Mouse (Mus musculus) right cerebral cortex, adult 2 months (tissue): Measurements from ENCODE around the gene Hipk2.

Source experiments
- DNase-seq, 2 experiments: peaks; one replicate each; pipeline ENCODE4 v3.0.0; 2021 to 2022; ENCODE audit warnings: low spot score in 2 of 2

The Hipk2 gene

DNA sequence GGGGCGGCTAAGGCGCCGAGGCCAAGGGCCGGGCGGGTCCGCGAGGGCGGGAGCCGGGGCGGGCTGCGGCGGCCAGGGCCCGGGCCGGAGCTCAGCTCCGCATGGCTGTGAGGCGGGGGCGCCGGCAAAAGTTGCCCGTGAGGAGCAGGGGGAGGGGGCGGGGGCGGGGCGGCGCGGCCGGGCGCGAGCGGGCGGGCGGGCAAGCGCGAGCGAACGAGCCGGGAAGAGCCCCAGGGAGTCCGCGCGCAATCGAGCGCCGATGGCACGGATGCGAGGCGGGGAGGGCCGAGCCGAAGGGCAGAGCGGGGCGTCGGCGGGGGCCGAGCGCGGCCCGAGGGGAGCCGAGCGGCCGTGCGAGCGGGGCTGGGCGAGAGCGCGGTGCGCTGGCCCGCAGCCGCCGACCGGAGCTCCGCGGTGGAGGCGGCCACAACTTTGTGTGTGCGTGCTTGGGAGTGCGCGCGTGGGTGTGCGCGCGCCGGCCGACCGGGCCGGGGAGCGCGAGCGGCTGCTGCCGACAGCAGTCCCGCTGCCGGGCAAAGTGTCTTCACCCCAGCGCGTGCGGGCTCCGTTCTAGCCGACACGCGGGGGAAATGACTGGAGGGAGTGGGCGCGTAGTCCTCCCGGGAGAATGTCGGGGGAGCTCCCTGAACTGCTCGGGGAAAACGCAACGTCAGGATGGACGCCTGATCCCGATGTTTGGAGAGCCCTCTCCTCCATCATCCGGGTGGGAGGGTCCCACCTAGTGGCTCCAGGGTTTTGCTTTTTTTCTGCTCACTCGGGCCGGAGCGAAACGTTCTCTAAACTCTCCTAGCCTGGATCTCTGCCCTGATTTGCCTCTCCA is at the start of gene Hipk2:
Gene Hipk2 (minus strand): TSS at position 95 of the 841 bp plus-strand sequence.
- peak; percentile 56 to 63 for DNase-seq

DNA sequence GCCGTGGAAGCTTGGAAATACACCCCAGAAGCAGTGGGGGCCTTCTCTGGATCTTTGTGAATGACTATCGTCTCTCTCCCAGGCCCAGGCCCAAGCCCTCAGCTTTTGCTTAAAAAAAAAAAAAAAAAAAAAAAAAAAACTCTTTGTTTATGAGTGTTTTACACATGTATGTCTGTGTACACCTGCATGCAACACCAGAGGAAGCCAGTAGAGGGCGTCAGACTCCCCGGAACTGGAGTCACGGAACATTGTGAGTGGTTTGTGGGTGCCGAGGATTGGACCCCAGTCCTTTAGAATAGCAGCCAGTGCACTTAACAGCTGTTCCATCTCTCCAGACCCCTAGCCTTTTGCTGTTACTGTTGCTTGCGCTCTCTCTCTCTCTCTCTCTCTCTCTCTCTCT is 49.8 kb upstream of the Hipk2 start:
- DNase-seq, result no peak

DNA sequence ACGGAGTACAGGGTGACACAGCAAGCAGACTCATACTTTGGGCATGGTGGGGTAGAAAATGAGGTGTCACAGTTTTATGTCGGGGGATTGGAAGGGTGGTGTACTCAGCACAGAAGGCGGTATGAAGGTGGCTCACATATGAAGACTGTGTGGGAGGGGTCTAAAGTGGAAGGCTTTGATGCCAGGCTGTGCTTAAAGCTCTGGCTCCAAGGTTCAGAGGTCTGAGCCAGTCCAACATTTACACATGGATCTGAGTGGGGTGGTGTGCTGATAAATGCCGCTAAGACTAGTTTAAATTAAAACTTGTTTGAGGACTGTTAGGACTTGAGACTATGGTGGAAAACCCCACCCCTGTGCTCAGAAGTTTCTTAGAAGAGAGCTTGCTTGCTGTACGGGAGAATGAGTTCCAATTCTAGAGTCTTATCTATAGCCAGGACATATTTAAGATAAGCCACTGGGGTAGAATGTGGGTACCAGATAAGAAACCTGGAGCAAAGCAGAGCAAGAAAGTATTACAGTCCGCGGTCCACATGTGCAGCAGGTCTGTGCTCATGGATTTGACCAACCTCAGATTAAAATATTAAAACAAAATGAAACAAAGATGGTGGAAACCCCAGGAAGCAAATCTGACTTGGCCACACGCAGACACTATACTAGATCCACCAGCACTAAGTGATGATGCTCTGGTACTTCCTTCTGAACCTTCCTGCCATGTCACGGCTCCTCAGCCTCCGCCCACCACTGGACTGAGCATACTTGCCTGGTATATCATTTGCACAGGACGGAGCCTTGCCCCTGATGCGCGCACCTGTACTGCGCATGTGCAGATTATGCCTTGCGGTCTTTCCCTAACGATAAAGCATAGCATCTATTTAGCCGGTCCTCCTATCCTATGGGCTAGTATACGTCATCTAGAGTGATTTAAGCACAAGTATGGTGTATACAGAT is 48.2 kb upstream of the Hipk2 start:
- DNase-seq, result no peak

DNA sequence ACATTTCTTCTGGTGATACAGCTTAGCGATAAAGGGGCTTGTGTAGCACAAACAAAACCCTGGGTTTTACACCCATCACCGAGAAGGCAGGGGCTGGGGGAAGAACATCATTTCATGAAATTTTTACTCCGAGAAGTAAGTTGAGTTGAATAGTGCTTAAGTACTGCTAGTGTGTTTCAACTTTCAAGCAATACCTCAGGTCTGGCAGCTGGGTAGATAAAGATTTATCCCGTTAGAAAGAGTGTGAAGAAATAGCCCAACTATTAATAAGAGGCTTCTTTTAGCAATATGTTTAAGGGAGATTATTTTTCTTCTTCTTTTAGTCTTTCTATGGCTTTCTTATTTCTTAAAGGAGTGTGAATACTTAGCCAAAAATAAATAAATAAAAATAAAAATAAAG is 47.5 kb upstream of the Hipk2 start:
- no peak for DNase-seq

DNA sequence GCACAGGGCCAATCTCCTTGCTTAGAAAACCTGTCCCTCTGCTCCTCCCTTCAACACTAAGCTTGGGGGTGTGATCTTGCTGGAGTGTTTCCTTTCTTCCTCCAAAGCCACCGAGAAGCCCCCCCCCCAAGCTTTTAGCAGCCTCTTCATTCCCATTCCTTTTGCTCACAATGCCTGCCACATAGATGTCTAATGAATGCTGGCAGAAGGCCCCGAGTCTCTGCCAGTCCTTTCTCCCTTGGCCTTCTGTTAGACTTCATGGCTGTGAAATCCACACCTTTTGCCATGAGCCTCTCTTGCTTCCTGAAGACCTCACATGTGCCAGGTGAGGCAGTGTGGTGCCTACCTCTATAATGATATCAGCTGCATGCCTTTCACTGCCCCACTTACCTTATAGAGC is 46.6 kb upstream of the Hipk2 start:
- DNase-seq, result no peak

DNA sequence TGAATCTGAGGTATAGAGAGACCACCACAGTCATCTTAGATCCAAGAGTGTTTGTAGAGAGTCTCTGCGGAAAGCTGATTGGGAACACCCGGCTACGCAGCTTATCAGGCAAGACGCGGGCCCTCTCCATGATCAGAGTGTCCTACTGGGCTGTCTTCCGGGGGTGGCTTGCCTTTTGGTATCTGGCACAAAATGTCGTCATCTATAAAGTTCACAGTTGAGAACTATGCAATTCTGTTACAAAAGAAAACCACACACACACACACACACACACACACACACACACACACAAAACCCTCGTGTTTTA is 45.8 kb upstream of the Hipk2 start:
- DNase-seq, result no peak

DNA sequence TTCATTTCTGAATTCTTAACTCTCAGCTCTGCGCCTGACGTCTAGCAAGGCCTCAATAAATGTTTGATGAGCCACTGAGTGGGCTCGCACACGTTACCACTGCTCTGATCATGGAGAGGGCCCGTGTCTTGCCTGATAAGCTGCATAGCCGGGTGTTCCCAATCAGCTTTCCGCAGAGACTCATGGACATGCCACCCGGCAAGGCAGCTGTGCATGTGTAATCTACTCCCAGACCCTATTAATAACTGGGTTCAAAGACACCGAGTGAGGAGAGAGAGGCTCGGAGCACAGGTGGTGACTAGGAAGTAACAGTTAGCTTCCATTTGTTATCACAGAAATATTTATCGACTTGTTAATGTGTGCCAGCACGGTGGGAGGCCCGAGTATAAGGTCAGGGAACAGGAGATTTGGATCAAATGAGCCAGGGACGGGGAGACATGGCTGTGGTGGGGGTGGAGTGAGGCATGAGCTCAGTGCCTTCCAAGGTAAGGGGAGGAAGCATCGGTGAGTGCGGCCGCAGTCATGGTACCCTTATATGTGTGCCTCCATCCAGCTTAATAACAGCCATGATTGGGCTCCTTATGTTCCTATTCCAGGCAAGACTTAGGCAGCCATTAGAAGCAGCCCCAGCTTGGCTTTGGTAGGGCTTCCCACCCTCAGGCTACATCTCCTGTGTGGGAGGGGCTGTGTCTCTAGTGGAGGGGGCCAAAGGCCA is 45.3 kb upstream of the Hipk2 start:
- DNase-seq, result no peak

DNA sequence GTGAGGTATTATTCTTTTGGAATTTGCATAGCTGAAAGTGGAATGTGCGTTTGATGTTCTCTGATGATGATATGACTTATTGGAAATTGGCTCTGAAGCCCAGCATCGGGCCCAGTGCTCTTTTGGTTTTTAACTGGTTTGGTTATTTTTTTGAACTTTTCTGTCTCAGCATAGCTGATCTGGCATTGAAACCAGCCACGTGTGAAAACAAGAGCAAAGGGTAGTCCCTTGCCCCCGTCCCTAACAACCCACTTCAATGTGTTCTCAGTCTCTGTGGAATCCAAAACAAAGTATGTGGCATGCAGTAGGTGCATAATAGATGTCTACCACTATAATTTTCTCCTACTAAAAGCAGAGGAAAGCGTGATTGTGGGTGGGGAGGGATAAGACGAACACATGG is 44.2 kb upstream of the Hipk2 start:
- no peak for DNase-seq

DNA sequence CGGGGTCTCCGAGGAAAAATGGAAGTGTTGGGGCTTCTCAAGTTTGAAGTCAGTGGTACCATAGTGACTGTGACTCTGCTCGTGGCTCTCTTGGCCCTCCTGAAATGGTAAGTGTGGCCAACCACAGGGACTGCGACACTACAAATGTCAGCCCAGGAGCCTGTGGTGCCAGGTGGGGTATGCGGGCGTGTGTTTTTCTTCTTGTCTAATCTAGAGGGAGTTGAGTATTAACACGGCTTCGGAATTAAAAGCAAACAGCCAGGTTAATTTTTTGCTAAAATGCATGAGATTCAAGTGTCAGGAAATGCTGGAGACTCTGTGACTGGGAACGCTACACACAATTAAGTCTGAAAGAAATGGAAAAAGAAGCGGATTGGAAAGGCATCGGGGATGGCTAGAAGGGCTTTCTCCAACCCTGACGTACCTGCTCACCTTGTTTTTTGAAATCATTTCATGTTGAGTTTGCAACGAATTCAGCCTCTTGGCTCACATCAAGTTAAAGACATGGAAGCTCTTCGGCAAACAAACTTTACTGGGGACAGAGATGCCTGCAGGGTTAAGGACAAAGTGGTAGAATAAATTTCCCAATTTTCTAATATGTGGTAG is 43.3 kb upstream of the Hipk2 start:
- no peak for DNase-seq

DNA sequence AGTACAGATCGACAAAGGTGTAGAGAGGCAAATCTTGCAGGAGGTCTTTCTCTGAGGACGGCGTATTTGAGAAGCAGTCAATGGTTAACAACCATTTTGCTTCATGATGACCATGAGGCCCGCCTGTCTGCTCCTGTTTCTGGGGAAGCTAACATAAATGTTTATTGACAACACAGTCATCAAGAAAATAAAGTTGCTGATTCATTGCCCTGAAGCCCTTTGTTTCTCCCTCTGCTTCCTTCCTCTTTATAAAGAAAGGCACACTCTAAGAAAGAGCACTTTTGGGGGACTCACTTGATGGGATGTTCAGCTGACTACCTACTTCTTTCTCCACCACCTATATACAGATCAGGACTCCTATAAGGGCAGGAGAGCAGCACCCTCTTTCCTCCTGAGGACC is 42.8 kb upstream of the Hipk2 start:
- DNase-seq, result no peak

DNA sequence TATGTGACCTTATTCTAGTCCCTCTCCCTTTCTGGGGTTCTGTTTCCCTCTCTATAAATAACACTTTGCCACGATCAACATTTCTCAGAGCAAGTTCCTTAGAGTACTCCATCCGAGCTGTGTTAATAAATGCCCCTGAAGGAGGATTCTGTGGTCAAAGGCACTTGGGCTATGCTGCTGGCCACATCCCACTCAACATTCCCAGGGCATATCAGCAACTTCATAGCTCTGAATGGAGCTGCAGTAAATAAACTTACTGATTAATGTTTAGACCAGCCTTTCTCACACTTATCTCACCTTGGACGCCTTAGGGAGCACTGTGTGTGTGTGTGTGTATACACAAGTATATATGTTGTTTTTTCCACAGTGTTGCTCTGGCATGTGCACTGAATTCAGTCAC is 41.5 kb upstream of the Hipk2 start:
- DNase-seq, result no peak

DNA sequence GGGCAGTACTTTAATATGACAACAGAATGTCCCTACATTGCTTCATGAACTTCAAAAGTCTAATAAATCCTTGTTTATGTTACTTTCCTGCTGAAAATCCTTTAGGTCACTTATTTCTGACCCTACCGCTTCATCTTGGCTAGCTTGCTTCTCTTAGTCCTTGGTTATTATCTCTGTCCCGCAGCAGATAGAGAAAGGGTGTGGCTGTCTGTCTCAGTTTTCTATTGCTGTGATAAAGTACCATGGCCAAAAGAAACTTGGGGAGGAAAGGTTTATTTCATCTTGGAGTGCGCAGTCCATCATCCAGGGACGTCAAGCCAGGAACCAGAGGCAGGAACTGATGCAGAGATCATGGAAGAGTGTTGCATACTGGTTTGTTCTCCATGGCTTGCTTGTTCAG is 40.6 kb upstream of the Hipk2 start:
- no peak for DNase-seq

DNA sequence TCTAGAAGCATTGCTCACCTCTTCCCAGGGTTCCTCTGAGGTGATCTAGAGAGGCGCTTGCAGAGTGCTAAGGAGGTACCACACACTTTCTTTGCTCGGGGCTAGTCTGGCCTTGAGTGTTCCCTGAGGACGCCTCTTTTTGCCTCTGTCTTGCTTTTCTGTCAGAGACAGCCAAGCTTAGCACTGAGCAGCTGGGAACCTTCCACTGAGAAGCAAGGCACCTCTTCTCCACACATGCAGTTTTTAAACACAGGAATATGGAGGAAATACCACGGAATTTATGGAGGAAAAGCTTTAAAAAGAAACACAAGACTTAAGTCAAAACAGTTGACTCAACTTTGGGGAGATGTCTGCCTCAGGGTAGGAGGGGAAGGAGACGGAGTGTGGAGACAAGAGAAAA is 39.8 kb upstream of the Hipk2 start:
- DNase-seq, result no peak

DNA sequence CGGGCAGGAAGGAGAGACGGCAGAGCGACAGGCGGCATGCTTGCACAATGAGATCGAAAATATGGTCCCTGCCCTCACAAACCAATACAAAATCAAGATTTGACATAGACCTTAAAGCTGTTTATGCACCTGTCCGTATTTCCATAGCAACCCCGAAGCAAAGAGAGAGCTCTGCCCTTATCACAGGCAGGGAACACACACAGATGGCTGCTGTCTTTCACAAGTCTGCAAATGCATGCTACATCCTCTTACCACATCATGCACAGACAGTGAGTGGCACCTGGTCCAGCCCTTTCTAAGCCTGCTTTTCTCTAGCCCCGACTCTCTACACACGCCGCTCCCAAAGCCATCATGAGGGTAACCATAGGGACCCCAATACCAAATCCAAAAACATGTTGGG is 38.2 kb upstream of the Hipk2 start:
- no peak for DNase-seq

DNA sequence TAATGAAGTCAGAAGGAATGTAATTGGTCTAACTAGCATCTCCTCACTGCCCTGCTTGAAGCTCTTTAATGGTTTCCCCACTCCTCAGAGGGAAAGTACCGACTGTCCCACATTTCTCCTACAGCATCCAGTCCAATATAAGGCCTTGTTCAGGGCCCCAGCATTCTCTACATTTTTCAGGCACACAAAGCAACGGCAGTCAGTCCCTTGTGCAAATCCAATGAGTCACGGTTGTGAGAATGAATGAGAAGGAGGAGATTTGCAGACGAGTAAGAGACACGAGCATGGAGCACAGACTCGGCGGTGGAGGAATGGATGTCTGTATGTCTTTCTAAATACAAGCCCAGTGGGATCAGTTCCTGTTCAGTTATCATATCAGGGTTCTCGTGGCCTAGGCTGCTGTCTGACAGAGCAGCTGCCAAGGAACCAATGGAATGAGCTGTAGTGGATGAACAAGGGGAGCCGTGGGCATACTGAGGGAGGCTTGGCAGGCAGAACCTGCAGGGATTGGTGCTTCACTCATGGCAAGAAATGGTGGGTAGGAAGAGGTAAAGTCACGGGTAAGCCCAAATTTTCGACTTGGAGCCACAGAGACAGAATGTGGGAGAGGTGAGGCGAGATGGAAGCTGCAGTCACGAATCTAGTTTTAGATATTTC is 37.5 kb upstream of the Hipk2 start:
- DNase-seq, result peak; percentile 14 to 32

DNA sequence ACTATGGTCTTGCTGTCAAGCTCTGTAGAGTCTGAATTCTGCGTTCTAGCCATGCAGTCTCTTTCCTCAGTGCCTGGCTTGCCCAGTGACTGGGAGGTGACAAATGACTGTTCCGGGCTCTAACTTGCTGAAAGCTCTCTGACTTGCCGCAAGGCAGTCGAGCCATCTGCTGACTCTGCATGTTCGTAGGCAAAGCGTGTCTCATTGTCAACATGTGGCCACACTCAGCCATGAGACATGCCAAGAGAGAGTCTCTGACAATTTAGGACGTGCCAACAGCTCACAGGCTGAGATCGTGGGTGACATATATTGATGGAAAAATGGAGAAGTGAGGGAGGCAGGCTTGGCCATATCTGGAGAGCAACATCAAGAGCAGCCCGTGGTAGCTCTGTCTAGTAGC is 36.9 kb upstream of the Hipk2 start:
- no peak for DNase-seq

DNA sequence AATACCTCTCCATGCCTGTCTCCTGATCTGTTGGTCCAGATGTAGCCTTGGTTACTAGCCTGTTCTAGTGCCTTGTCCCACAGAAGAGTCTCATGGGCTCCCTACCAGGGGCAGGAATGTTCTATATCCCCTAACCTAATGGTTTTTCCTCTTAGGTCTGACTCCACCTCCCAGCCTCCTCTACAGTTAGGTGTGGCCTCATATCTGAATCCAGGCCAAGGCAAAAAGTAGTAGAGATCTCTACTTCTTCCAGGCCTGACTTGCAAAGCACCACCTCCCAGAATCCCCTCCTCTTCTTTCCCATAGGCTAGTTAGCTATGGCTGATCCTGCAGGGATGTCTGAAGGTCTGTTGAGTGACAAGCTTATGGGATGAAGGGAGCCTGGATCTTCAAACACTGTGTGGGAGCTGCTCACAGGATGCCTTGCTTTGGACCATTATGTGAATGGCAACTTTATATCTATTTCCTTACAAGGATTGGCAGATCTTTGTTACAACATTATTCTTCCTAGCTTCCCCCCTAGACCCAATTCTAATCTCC is 36.2 kb upstream of the Hipk2 start:
- DNase-seq, result no peak

DNA sequence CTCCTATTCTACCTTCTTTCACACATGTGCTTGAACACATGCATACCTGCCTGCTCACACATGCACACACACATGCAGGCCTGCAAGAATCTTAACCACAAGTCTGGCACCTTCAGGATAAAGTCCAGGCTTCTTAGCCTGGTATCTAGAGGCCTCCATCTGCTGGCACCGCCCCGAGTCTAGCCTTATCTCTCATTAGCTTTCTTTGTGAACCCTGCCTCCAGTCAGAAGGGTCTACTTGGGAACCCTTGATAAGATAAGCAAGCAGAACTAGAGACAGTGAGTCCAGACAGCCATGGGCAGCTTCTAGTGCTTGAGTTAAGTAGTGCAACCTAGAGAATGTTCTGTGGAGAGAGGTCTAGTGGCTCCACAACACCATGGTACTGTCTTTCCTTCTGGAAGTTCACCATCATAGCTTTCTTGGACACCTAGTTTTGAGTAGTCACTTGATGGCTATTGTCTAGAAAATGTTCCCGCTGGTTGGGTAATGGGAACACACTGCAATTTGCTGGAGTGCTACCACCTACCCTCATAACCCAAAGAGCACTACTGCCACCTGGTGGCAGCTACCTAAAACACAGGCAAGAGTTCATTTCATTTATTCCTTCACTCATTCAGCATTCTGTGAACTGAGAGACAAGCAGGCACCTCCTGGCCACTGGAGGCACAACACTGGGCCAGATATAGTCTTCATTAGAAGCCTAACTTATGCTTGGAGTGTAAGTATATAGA is 35.0 kb upstream of the Hipk2 start:
- peak; percentile 59 to 60 for DNase-seq

DNA sequence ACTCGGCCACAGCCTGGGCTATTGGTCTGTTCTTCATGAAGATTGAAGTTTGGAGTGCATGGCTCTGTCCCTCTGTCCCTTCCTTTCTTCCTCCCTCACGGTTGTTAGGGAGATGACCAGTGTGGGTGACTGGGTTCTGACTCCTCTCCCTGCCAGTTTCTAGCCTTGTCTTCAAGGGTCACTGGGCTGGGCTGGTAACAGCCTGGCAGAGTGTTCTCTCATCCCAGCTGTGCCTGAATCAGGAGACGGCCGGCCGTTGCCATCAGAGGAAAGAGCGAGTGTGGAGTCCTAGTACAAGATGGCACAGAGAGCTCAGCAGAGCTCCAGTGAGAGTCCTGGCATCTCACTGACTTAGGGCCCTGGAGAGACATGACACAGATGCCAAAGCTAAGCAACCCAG is 32.4 kb upstream of the Hipk2 start:
- no peak for DNase-seq

DNA sequence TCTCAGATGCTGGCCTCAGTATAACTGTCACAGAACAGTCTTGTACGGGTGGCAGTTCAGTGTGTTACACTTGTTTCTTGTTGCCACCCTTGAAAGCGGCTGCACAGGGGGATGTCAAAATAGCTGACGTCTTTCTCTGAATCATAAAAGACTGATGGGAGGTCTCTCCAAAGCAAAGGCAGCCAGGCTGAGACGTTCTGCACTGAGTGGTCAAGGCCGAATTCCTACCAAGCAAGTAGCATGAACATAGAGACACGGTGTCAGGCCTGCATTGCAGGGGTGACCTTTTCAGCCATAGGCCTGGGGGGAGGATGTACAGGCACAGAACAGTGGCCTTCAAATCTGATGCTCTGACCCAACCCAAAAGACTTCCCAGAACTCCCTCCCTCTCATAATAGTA is 30.0 kb upstream of the Hipk2 start:
- no peak for DNase-seq
